Mouse (Mus musculus) adrenal gland, adult 2 months (tissue): Measurements from ENCODE around the gene Filip1l. TPM values are rescaled to one million over a fixed set of nuclear protein-coding genes. Genes with fewer than 3 reads are reported as not detected.

Experiments
- DNase-seq: peaks from one replicate; pipeline ENCODE4 v3.0.0; 2021
- long read RNA-seq: library from polyadenylated mRNA; stranded (forward); transcript quantifications from one replicate; pipeline ENCODE4 v2.0.0, GENCODE M21; 2021
- polyA plus RNA-seq: library from polyadenylated mRNA; depleted of rRNA; stranded (reverse); fragments of >200 nt; gene quantifications from 2 replicates; pipeline ENCODE4 v1.2.3, GENCODE M21; 2012; rRNA removed
- total RNA-seq, 2 experiments: library from RNA; stranded (reverse); gene quantifications; 2 replicates each; pipeline ENCODE4 v1.2.3; 2021

The Filip1l gene
- total RNA-seq, result 10 to 100 TPM; 23.0 to 23.1 TPM
- polyA plus RNA-seq, result 0.90 and 0.99 TPM in 2 replicates
- long read RNA-seq, transcript Filip1l-202 (2 exons, 3,253 nt), result major isoform, 15 of 15 reads
- long read RNA-seq, partial matches to known transcripts, result 0 of 15 reads
- long read RNA-seq, other reads (novel, unspliced or antisense), result 0 of 15 reads

GRCm38 (mm10) chr16:57352751-57353150, at the start of gene Filip1l:
Gene Filip1l, plus strand, starts transcription at chr16:57353093.
- no peak for DNase-seq

- DNase-seq, result no peak
Observed at GRCm38 (mm10) chr16:57303716-57304115, 49.2 kb upstream of the Filip1l start.

DNA sequence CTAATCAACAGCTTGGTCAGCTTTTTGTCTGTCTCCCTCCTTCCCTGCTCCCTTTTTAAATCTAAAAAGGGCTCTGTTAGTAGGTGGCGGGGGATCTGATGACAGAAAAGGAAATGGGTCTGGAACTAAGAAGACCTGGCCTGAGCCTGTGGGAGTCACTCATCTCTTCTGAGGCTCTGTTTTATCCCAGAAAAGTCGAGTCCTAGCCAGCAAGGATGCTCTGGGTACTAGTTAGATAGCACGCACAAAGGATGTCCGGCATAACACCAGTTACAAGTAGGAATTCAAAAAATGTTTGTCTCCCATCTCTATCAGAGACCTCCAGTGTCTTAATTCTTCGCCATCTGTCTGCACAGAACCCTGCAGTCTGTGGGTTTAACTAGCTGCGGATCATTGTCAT, 47.4 kb upstream of the Filip1l start:
- DNase-seq, result no peak

- DNase-seq, result no peak
Observed at GRCm38 (mm10) chr16:57312130-57312529, 40.8 kb upstream of the Filip1l start.

GRCm38 (mm10) chr16:57313487-57313886, 39.4 kb upstream of the Filip1l start:
- no peak for DNase-seq

DNA sequence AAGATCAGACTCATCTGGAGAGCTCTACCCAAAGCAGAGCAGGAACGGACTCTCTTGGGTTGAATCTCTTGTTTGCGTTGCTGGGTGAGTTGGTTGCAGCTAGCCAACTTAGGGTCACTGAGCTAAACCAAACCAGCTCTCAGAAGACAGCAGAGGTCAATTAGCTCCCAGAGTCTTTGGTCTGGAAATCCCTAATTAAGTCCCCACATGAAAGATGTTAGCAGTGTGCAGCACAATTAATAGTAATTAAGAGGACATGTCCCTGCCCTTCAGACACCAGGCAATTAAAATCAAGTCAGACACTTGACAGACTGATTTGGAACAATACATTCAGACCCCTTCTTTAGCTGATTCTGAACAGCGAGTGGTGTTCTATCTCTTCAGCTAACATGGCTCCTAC, 38.7 kb upstream of the Filip1l start:
- no peak for DNase-seq

DNA sequence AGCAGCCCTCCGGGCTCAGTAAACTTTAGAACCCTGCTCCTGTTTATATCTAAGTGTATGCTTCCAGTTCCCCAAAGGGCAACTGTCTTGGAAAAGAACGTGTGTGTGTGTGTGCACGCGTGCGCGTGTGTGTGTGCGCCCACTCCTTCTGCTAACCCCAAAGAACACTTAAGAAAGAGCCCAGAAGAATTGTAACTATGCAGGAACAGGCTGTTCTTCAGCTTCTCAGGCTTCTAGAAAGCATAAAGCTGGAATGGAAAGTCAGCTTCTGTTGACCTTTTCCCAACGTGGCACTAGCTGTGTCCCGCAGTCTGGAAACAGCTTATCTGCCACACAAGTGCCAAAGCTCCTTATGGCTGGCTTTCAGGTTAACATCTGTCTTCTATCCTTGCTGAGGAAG, 37.9 kb upstream of the Filip1l start:
- DNase-seq, result no peak

DNA sequence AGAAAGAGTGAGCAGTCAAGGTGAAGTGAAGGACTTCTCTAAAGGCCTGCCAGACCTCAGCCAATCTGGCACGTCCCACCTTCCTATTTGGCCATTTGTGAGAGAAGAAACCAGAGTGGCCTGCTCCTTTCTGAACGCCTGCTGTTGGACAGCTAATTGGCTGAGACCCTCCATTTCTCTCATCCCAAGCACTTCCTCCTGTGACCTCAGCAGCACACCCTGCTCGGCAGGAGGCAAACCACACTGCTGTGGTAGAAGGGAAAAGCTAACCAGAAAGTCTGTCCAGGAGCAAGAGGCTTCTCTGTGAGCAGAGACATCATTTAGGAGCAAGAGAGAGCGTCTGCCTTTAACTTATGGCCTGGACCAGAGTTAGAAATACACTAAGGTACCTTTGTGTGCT, 35.8 kb upstream of the Filip1l start:
- no peak for DNase-seq

DNA sequence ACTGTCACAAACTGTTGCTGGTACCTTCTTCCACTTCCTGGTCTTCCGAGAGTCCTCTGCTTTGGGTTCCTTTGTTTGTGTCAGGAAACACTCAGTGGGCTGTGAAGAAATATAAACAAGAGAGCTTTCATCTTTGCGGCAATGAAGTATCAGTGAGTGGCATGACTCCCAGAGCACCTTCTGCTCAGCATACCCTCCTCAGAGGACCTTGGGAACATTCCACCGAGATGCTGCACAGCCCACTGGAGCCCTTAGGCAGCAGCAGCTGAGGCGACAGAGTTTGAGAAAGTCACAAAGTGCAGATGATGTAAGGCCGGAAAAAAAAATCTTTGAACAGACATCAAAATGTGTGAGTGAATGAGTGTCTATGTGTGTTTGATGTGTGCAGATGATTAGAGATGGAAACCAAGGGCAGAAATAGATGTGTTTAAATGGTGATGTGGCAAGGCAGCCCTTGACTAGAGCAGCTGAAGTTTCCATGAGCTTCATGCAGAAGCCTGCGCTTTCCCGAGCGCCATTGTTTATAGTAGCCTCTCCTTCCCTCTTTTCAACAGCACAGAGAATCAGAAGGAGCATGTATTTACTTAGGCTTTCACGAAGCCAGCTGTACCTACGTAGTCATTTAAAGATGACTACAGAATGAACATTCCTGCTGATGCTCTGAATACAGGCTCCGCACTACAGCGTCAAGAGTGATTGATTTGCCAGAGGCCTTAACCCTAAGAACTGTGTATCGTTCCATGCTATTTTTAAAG, 34.8 kb upstream of the Filip1l start:
- DNase-seq, result peak; percentile 36

- no peak for DNase-seq
Observed at GRCm38 (mm10) chr16:57318637-57319125, 34.2 kb upstream of the Filip1l start.

DNA sequence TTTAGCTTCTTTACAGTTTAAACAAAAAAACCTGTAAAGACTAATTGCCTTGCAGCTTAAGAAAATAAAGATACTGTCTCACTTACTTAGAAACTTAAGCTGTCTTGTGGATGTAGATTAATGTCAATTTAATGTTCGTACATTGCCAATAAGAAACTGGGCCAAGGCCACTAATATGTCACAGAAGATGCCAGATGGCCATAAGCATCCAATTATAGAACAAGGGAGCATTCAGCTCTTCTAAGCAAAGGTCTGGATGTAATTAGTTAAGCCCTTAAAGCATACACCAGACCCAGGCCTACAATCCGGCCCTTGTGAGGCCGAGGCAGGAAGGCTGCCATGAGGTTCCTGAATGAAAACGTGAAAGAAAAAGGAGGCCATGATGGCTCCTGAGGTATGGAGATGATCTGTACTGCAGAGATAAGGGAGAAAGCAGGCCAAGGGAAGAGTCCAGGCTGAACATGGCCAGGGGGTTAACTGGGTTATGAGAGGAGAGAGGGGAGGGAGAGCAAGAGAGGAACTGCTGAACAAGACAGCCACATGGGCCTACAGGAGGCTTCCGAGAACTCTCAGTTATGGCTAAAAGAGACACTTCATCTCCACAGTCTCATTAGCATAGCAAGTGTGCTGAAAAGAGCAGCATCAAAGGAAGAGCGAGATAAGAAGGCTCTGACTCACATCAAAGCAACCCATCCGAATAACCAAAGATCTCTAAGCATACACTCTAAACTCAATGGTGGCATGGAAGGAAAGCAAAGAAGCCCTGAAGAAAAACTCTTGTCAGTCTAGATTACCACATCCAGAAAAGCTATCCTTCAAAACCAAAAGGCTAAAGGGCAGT, 33.4 kb upstream of the Filip1l start:
- DNase-seq, result peak; percentile 14

DNA sequence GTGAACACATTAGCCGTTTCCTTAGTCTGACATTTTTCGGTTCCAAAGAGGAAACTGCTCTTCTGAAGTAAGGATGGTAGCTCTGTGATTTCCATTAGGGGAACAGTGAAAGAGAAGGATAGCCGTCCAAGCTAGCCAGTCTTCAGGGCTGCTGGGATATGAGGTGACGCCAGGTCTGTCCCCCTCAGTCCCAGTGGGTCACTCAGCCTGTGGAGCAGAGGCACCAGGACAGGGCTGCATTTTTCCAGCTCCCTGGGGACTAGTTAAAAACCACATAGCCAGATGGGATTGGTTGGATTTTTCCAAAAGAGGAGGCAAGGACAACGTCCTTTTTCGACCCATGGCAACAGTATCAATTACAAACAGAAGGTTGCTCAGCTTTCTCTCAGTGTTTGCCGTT, 25.9 kb upstream of the Filip1l start:
- no peak for DNase-seq

GRCm38 (mm10) chr16:57329028-57329427, 23.9 kb upstream of the Filip1l start:
- DNase-seq, result no peak

- DNase-seq, result no peak
Observed at GRCm38 (mm10) chr16:57330111-57330510, 22.8 kb upstream of the Filip1l start.

DNA sequence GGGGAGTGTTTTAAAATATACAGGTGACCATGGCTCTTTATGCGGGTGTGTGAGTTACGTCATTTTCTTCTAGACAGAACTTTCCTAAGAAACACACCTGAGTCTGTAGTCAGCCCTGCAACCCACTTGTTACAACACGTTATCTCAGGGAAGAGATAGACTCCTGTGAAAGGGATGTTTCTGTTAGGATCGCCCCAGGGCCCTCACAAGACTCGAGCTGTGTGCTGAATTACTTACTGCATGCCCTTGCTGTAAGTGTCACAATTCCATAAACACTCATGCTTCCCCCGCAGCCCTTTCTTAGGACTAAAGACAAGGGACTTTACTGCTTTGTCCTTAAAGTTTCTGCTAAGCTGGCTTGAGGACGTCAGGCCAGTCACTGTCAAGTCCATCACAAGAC, 20.6 kb upstream of the Filip1l start:
- DNase-seq, result no peak

- DNase-seq, result peak; percentile 52
Observed at GRCm38 (mm10) chr16:57336770-57337423, 16.0 kb upstream of the Filip1l start.

DNA sequence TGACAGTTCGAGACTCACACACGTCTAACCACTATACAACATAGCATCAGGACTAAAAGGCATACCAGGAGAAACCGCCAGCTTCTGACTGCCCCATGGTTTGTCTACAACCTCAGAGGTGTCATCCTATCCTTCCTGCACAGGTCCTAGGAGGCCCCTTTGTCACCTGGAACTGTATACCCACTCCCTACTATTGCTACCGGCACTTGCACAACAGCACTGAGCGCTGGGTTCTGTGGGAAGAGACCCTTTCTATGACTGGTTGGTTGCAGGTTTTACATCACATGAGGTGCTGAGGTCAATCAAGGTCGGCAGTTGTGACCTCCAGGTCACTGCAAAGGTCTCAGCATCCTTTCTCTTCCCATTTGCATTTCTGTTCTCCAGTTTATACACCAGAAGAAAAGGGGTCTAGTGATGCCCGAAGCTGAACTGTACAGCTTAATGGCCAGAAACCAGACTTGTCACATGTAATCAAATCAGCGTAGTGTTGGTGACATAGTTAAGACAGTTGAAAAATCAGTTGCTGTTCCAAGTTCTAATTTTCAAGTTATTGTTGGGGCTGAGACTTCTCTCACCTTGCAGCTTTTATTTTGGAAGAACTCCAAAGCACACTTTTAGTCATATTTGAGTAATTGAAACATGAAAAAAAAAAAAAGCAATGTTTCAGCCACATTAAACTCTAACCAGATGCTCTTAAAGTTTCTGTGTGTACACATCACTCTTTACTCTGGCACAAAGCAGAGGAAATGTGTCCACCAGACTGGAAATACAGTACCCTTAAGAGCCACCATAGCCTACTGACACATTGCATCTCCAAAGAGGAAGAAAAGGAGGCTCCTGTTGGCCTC, 12.9 kb upstream of the Filip1l start:
- DNase-seq, result no peak

- DNase-seq, result no peak
Observed at GRCm38 (mm10) chr16:57340613-57340898, 12.3 kb upstream of the Filip1l start.

DNA sequence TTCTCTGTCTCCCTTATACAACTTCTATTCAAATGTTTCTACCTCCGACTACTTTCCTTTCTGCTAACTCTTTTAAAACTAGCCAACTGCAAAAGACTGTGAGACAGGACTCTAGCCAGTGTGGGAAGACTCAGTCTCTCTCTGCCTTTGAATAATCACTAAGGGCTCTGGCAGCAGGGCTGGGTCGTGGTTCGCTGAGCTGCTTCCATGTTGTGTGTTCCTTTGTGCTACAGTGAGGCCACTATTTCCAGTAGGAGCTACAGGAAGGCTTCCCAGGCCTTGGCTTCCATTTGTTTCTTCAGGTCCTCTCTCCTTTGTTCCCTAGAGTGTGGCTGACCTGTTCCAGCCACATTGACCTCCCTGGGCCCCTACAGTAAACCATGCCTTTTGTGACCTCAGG, 6.6 kb upstream of the Filip1l start:
- no peak for DNase-seq

DNA sequence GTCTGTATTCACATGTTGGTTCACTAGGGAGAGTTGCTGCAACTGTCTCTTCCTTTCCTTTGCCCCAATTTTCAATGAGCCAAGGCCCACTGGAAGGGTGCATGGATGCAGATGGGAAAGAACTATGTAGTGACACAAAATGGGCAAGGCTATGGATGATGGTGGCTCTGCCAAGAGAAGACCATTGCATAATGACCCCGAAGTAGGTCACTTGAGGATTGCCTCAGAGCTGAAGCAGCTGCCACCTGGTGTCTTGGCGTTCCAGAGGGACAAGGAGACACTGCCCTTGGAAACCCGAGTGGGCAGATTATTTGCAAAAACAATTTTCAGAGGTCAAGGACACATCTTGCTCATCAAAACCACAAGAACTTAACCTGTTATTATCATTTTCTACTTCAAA, 3.9 kb upstream of the Filip1l start:
- peak; percentile 53 for DNase-seq

GRCm38 (mm10) chr16:57349689-57350088, 3.2 kb upstream of the Filip1l start:
- no peak for DNase-seq
